Mouse (Mus musculus) MEL (cell line): ENCODE results near the gene Naa10. TPM values are rescaled to one million over a fixed set of nuclear protein-coding genes. Genes with fewer than 3 reads are reported as not detected.

Experiments used
- DNase-seq: peaks from one replicate; pipeline ENCODE4 v3.0.0; 2011; ENCODE audit warnings: low read depth, low spot score
- H3K27ac ChIP-seq: 2 replicates; pipeline ENCODE4 v1.5.1; 2012; ENCODE audit warnings: low read depth, mild to moderate bottlenecking, control low read depth, low read length, moderate library complexity; ENCODE audit not compliant: control insufficient read depth
- H3K27me3 ChIP-seq, 2 experiments: fragments of 150-350 bp in 1 of 2; sonication (generic) in 1 of 2; 2 replicates each; pipeline ENCODE4 v1.6.1; 2012; ENCODE audit warnings: low read length in 2 of 2, mild to moderate bottlenecking in 2 of 2, improper control_type of control experiment in 1 of 2, moderate library complexity in 1 of 2; ENCODE audit not compliant: insufficient read depth in 2 of 2, control insufficient read depth in 1 of 2
- H3K36me3 ChIP-seq, 2 experiments: 2 replicates each; pipeline ENCODE4 v1.6.1; 2012 to 2014; ENCODE audit warnings: low read length in 2 of 2, improper control_type of control experiment in 1 of 2, inconsistent platforms in 1 of 2, mild to moderate bottlenecking in 1 of 2; ENCODE audit not compliant: insufficient read depth in 2 of 2, control insufficient read depth in 1 of 2
- H3K4me1 ChIP-seq, 2 experiments: fragments of 150-350 bp in 1 of 2; sonication (generic) in 1 of 2; 2 replicates each; pipeline ENCODE4 v1.6.1; 2012; ENCODE audit warnings: low read length in 2 of 2, improper control_type of control experiment in 1 of 2, mild to moderate bottlenecking in 1 of 2; ENCODE audit not compliant: insufficient read depth in 2 of 2, control insufficient read depth in 1 of 2
- H3K4me3 ChIP-seq, 2 experiments: fragments of 150-350 bp in 1 of 2; sonication (generic) in 1 of 2; 2 replicates each; pipeline ENCODE4 v1.5.1; 2012; ENCODE audit warnings: low read depth in 2 of 2, low read length in 2 of 2, mild to moderate bottlenecking in 2 of 2, moderate library complexity in 2 of 2, control low read depth in 1 of 2, improper control_type of control experiment in 1 of 2; ENCODE audit not compliant: control insufficient read depth in 1 of 2, insufficient read depth in 1 of 2
- H3K79me2 ChIP-seq: 2 replicates; pipeline ENCODE4 v1.6.1; 2012; ENCODE audit warnings: mild to moderate bottlenecking, low read length, moderate library complexity; ENCODE audit not compliant: control insufficient read depth, poor library complexity, insufficient read depth
- H3K9ac ChIP-seq: 2 replicates; pipeline ENCODE4 v1.6.1; 2012; ENCODE audit warnings: low read depth, mild to moderate bottlenecking, control low read depth, low read length, moderate library complexity; ENCODE audit not compliant: control insufficient read depth, poor library complexity, severe bottlenecking
- H3K9me3 ChIP-seq: fragments of 150-350 bp; sonication (generic); replicated peaks from 2 replicates; pipeline ENCODE4 v1.6.1; 2012; ENCODE audit warnings: mild to moderate bottlenecking, low read length, improper control_type of control experiment, moderate library complexity; ENCODE audit not compliant: insufficient read depth
- CHD1 ChIP-seq: IDR thresholded peaks from 2 replicates; pipeline ENCODE4 v1.6.1; 2012; ENCODE audit warnings: low read depth, mild to moderate bottlenecking, inconsistent platforms, low read length, improper control_type of control experiment
- EP300 ChIP-seq, 2 experiments: IDR thresholded peaks; 2 replicates each; pipeline ENCODE4 v1.6.1; 2011; ENCODE audit warnings: improper control_type of control experiment in 2 of 2, low read length in 2 of 2, low read depth in 1 of 2, mild to moderate bottlenecking in 1 of 2
- GATA1 ChIP-seq: IDR thresholded peaks from 2 replicates; pipeline ENCODE4 v1.6.1; 2011; ENCODE audit warnings: low read depth, low read length, improper control_type of control experiment
- HCFC1 ChIP-seq: IDR thresholded peaks from 2 replicates; pipeline ENCODE4 v1.6.1; 2012; ENCODE audit warnings: low read depth, mild to moderate bottlenecking, inconsistent platforms, low read length, improper control_type of control experiment, moderate library complexity
- JUND ChIP-seq: IDR thresholded peaks from 2 replicates; pipeline ENCODE4 v1.6.1; 2011; ENCODE audit warnings: low read depth, mild to moderate bottlenecking, improper control_type of control experiment, low read length
- KAT2A ChIP-seq: conservative IDR thresholded peaks from 2 replicates; pipeline ENCODE4 v1.6.1; 2012; ENCODE audit warnings: low read depth, low read length, improper control_type of control experiment, inconsistent platforms
- MYB ChIP-seq: IDR thresholded peaks from 2 replicates; pipeline ENCODE4 v1.6.1; 2011; ENCODE audit warnings: mild to moderate bottlenecking, low read depth, low read length, improper control_type of control experiment
- POLR2A ChIP-seq, 2 experiments: IDR thresholded peaks; 2 replicates each; pipeline ENCODE4 v1.6.1; 2011 to 2012; ENCODE audit warnings: low read length in 2 of 2, mild to moderate bottlenecking in 2 of 2, control low read depth in 1 of 2, improper control_type of control experiment in 1 of 2, low read depth in 1 of 2, moderate library complexity in 1 of 2; ENCODE audit not compliant: control insufficient read depth in 1 of 2, insufficient read depth in 1 of 2, poor library complexity in 1 of 2
- RCOR1 ChIP-seq: IDR thresholded peaks from 2 replicates; pipeline ENCODE4 v1.6.1; 2012; ENCODE audit warnings: low read depth, mild to moderate bottlenecking, inconsistent platforms, low read length, improper control_type of control experiment
- SMC3 ChIP-seq: IDR thresholded peaks from 2 replicates; pipeline ENCODE4 v1.6.1; 2011; ENCODE audit warnings: low read depth, low read length, improper control_type of control experiment
- TAL1 ChIP-seq: IDR thresholded peaks from 2 replicates; pipeline ENCODE4 v1.6.1; 2012; ENCODE audit warnings: mild to moderate bottlenecking, inconsistent platforms, low read length, moderate library complexity, mixed read lengths
- TCF12 ChIP-seq: IDR thresholded peaks from 2 replicates; pipeline ENCODE4 v1.6.1; 2014; ENCODE audit warnings: low read depth, mild to moderate bottlenecking, inconsistent platforms, low read length, improper control_type of control experiment, moderate library complexity
- UBTF ChIP-seq: IDR thresholded peaks from 2 replicates; pipeline ENCODE4 v1.6.1; 2012; ENCODE audit warnings: low read depth, mild to moderate bottlenecking, inconsistent platforms, low read length, improper control_type of control experiment, moderate library complexity, borderline replicate concordance; ENCODE audit not compliant: insufficient read depth
- USF2 ChIP-seq, 2 experiments: IDR thresholded peaks; 2 replicates each; pipeline ENCODE4 v1.6.1; 2011 to 2012; ENCODE audit warnings: improper control_type of control experiment in 2 of 2, low read length in 2 of 2, borderline replicate concordance in 1 of 2, inconsistent platforms in 1 of 2, low read depth in 1 of 2, mild to moderate bottlenecking in 1 of 2; ENCODE audit not compliant: insufficient read depth in 1 of 2
- ZNF384 ChIP-seq: IDR thresholded peaks from 2 replicates; pipeline ENCODE4 v1.6.1; 2012; ENCODE audit warnings: low read depth, mild to moderate bottlenecking, inconsistent platforms, low read length, improper control_type of control experiment
- polyA plus RNA-seq, 2 experiments: library from polyadenylated mRNA; stranded (reverse) in 1 of 2; unstranded in 1 of 2; fragments of >175 nt in 1 of 2; fragments of >200 nt in 1 of 2; gene quantifications; 2 replicates each; pipeline versions ENCODE4 v1.2.1 to v1.2.4; 2012; ENCODE audit warnings: low replicate concordance in 2 of 2, low read depth in 1 of 2; ENCODE audit not compliant: insufficient read length in 2 of 2, insufficient read depth in 1 of 2, missing spikeins in 1 of 2
- total RNA-seq: library from RNA; depleted of rRNA; stranded (reverse); fragments of 300-350 nt; gene quantifications from 2 replicates; pipeline ENCODE4 v1.2.3, GENCODE M21; 2012

Gene Naa10
- total and polyA plus RNA-seq, 3 experiments: 174 to 417 (median 253) TPM

DNA sequence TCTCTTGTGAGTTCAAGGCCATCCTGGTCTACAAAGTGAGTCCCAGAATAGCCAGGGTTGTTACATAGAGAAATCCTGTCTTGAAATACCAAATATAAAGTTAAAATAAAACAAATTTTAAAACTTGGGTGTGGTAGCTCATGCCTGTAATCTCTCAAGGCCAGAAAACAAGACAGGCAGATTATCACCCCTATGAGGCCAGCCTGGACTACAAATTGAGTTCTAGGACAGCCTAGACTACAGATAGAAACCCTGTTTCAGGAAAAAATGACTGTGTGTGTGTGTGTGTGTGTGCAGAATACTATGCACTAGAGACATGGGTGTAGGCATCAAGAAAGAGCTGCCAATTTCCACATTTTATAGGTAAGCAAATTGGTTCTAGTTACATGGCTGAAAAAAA, 49.0 kb upstream of the Naa10 start:
- TF ChIP-seq EP300 (IDR thresholded peaks at IDR 0.05; ENCODE audit: low read depth in 1 of 2, low read length in 2 of 2) (peak in 1 of 2 experiments; percentile 53; a peak in 1 of 4 replicates), ZNF384 (peak; percentile 35; the same call in 1 of the 2 replicates), TCF12 (0 out of 2 replicates have a peak, but pooled peaks have one; percentile 21), CHD1 (no peak), UBTF (no peak), TAL1 (peak; percentile 20; the same call in 1 of the 2 replicates), RCOR1 (0 out of 2 replicates have a peak, but pooled peaks have one; percentile 8), MYB (no peak), USF2 (IDR thresholded peaks at IDR 0.05; ENCODE audit: borderline replicate concordance in 1 of 2, insufficient read depth in 1 of 2, low read depth in 1 of 2, low read length in 2 of 2) (no peak), KAT2A (no peak)
- H3K4me1 ChIP-seq: peaks cover 6 to 24% of the 10 kb centered on the region in 2 experiments
- H3K79me2 ChIP-seq: peaks cover 9% of the 10 kb centered on the region

DNA sequence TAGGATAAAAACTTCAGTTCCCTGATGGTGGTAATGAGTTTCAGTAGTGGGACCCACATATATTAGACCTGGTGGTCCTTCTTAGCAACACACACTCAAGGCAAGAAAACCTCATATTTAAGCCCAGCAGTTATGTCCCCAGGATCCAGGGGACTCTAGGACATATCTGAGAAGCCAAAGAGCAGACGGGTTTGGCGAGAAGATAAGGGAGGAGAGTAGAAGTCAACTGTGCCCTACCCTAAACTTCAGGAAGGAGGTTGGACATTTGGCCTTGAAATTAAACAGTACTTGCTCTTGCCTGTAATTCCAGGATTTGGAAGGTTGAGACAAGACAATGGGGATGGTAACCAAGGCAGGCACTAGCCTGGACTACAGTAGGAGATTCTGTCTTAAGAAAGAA, 48.0 kb upstream of the Naa10 start:
- Histone ChIP-seq H3K4me3 (peak overlapping the region in 1 of 2 experiments; percentile 31; a peak in 2 of 4 replicates), H3K27ac (peak overlapping the region; percentile 93), H3K36me3 (peaks cover 0 to 42% of the 10 kb centered on the region in 2 experiments; a peak in 2 of 4 replicates), H3K9me3 (no peaks in the 10 kb centered on the region), H3K4me1 (peaks cover 6 to 24% of the 10 kb centered on the region in 2 experiments), H3K27me3 (no peaks in the 10 kb centered on the region), H3K79me2 (peaks cover 20% of the 10 kb centered on the region), H3K9ac (peak overlapping the region; percentile 47)
- TF ChIP-seq EP300 (IDR thresholded peaks at IDR 0.05; ENCODE audit: low read depth in 1 of 2, low read length in 2 of 2) (peak in 1 of 2 experiments; percentile 67; a peak in 2 of 4 replicates), POLR2A (IDR thresholded peaks at IDR 0.05; ENCODE audit: control insufficient read depth in 1 of 2, insufficient read depth in 1 of 2, low read depth in 1 of 2, low read length in 2 of 2, poor library complexity in 1 of 2) (peak in 1 of 2 experiments; percentile 27; a peak in 1 of 4 replicates), ZNF384 (no peak), SMC3 (no peak), RCOR1 (no peak), TAL1 (peak; percentile 61), JUND (no peak), HCFC1 (no peak), GATA1 (peak; percentile 55; the same call in 1 of the 2 replicates), TCF12 (peak; percentile 58; the same call in 1 of the 2 replicates)
- DNase-seq: peak; percentile 61

More for the DNA sequence above, 49.0 kb upstream of the Naa10 start:
- DNase-seq: peak; percentile 43
- H3K9ac ChIP-seq: peak overlapping the region; percentile 47
- no peak overlapping the region for H3K4me3 ChIP-seq
- no peaks in the 10 kb centered on the region for H3K9me3 ChIP-seq
- H3K36me3 ChIP-seq: peaks cover 0 to 42% of the 10 kb centered on the region in 2 experiments; a peak in 2 of 4 replicates
- H3K27ac ChIP-seq: peak overlapping the region; percentile 93
- H3K27me3 ChIP-seq: no peaks in the 10 kb centered on the region
